Mouse (Mus musculus) liver, embryonic 13.5 days (tissue): ENCODE measurements at regions not wholly inside any gene's neighbourhood (a gene's known extent, or its start where the extent isn't known, plus 50 kb on each side); places are given as distances from the start of the nearest gene placed in this dataset.
"Not testable (repeated sequence)": the region's sequence is repeated elsewhere in the genome, so short reads cannot be mapped to it uniquely, and the experiment has no call there.

Source experiments
- ATAC-seq: fragments of 200-750 bp; cut with Nextera tagmentation; 2 replicates; pipeline ENCODE4 v1.8.0; 2017; ENCODE audit warnings: low read depth, mild to moderate bottlenecking, moderate number of reproducible peaks, moderate library complexity
- DNase-seq: peaks from one replicate; pipeline ENCODE4 v3.0.0; 2022
- H3K27ac ChIP-seq: fragments of 300-500 bp; sonication (generic); 2 replicates; pipeline ENCODE4 v1.5.1; 2015; ENCODE audit warnings: moderate library complexity, mild to moderate bottlenecking, inconsistent platforms
- H3K27me3 ChIP-seq: fragments of 300-500 bp; sonication (generic); 2 replicates; pipeline ENCODE4 v1.6.1; 2015; ENCODE audit warnings: mild to moderate bottlenecking, inconsistent platforms
- H3K36me3 ChIP-seq: fragments of 300-500 bp; sonication (generic); 2 replicates; pipeline ENCODE4 v1.6.1; 2015; ENCODE audit warnings: mild to moderate bottlenecking, inconsistent platforms
- H3K4me1 ChIP-seq: fragments of 300-500 bp; sonication (generic); replicated peaks from 2 replicates; pipeline ENCODE4 v1.6.1; 2015; ENCODE audit warnings: inconsistent platforms
- H3K4me2 ChIP-seq: fragments of 300-500 bp; sonication (generic); 2 replicates; pipeline ENCODE4 v1.6.1; 2015; ENCODE audit warnings: inconsistent platforms, mild to moderate bottlenecking, moderate library complexity
- H3K4me3 ChIP-seq: fragments of 300-500 bp; sonication (generic); replicated peaks from 2 replicates; pipeline ENCODE4 v1.5.1; 2015; ENCODE audit warnings: mild to moderate bottlenecking, inconsistent platforms
- H3K9ac ChIP-seq: fragments of 300-500 bp; sonication (generic); 2 replicates; pipeline ENCODE4 v1.6.1; 2015; ENCODE audit warnings: mild to moderate bottlenecking, inconsistent platforms
- H3K9me3 ChIP-seq: fragments of 300-500 bp; sonication (generic); replicated peaks from 2 replicates; pipeline ENCODE4 v1.6.1; 2016; ENCODE audit warnings: inconsistent platforms
- WGBS: fragments of 180-500 bp; shearing (Covaris S2); methylation state at CpG from one replicate; pipeline ENCODE4 v1.1.7; 2015; ENCODE audit not compliant: insufficient replicate concordance; 5-methylcytosine and 5-hydroxymethylcytosine counted together

GRCm38 (mm10) chr6:67954570-67954969 is 419.0 kb upstream of the Tacstd2 start:
- H3K9me3 ChIP-seq, DNase-seq, H3K9ac ChIP-seq, H3K4me3 ChIP-seq, H3K36me3 ChIP-seq, H3K4me2 ChIP-seq, H3K27ac ChIP-seq, H3K4me1 ChIP-seq, H3K27me3 ChIP-seq, ATAC-seq: not testable (repeated sequence)

DNA sequence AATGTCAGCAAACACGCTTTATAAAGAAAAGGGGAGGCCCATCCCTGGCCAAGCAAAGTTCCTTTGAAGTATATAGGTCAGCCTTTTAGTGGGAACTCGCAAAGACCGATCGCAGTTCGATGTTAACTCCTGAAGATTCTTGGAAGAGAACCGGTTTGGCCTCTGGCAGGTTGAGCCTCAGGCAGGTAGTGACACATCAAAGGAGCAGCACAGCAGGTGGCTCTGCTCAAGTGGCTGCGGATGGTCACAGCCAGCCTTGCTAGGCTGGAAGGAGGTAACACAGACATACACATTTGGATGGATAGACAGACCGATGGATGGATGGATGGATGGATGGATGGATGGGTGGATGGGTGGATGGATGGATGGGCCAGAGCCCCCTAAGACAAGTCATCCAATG is 395.9 kb upstream of the Tacstd2 start:
- H3K4me2 ChIP-seq, H3K9me3 ChIP-seq, H3K4me1 ChIP-seq, H3K36me3 ChIP-seq, H3K4me3 ChIP-seq, H3K9ac ChIP-seq, H3K27me3 ChIP-seq, DNase-seq, ATAC-seq, H3K27ac ChIP-seq: not testable (repeated sequence)
- WGBS: 28% methylated on average over 8 of the region's 8 CpGs

DNA sequence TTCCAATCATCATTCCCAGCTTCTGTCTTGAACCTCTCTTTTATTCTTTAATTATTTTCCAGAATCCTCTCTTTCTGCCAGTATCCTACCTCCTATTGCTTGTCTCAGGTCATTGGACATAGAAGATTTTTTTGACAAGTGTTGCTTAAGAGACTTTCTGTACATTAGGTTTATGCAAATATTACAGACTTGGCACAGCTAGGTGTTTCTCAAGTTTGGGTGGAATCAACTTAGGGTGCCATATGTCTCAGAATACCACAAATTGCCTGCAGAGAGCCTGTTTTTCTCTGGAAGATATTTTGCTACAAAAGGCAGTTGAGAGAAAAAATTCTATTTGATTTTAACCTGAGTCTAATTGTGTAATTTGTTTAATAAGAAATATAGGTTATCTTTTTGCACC is 386.9 kb upstream of the Tacstd2 start:
- Histone ChIP-seq H3K9ac (no peak overlapping the region), H3K36me3 (no peaks in the 10 kb centered on the region), H3K4me1 (no peaks in the 10 kb centered on the region), H3K27me3 (no peaks in the 10 kb centered on the region), H3K9me3 (no peaks in the 10 kb centered on the region), H3K4me3 (no peak overlapping the region), H3K4me2 (no peak overlapping the region), H3K27ac (no peak overlapping the region)
- ATAC-seq: no peak
- no peak for DNase-seq

GRCm38 (mm10) chr6:67913903-67914302 is 378.3 kb upstream of the Tacstd2 start:
- Histone ChIP-seq H3K27ac (no peak overlapping the region), H3K4me1 (no peaks in the 10 kb centered on the region), H3K36me3 (no peaks in the 10 kb centered on the region), H3K4me3 (no peak overlapping the region), H3K27me3 (no peaks in the 10 kb centered on the region), H3K9me3 (no peaks in the 10 kb centered on the region), H3K9ac (no peak overlapping the region), H3K4me2 (no peak overlapping the region)
- DNase-seq: no peak
- WGBS: 38% methylated on average over 2 of the region's 2 CpGs
- ATAC-seq: no peak

DNA sequence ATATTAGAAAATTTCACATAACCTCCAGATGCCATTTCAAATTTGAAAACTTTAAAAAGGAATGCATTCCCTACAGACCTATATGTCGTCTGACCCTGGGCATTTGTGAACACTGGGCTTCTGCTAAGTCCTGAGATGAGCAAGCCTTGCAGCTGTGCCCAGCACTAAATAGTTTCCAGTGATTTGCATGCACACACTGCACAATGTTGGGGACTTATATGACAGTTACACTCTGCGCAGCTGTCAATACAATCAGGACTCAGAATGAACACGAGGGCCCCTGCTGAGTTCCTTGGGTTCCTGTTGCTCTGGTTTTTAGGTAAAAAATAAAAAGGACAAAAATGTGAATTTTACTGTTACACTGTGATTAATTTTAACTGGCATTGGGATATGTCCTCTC is 377.7 kb upstream of the Tacstd2 start:
- Histone ChIP-seq H3K4me1 (no peaks in the 10 kb centered on the region), H3K27ac (no peak overlapping the region), H3K9me3 (no peaks in the 10 kb centered on the region), H3K36me3 (no peaks in the 10 kb centered on the region), H3K27me3 (no peaks in the 10 kb centered on the region), H3K4me2 (no peak overlapping the region), H3K4me3 (no peak overlapping the region), H3K9ac (no peak overlapping the region)
- 58% methylated on average over 3 of the region's 3 CpGs for WGBS
- DNase-seq (no peak), ATAC-seq (no peak)

- Histone ChIP-seq H3K4me2 (no peak overlapping the region), H3K27me3 (no peaks in the 10 kb centered on the region), H3K9me3 (no peaks in the 10 kb centered on the region), H3K27ac (no peak overlapping the region), H3K36me3 (no peaks in the 10 kb centered on the region), H3K4me1 (no peaks in the 10 kb centered on the region), H3K4me3 (no peak overlapping the region), H3K9ac (no peak overlapping the region)
- 36% methylated on average over 3 of the region's 3 CpGs for WGBS
- ATAC-seq (no peak), DNase-seq (no peak)
These were observed 360.9 kb upstream of the Tacstd2 start for GRCm38 (mm10) chr6:67896495-67896894.

DNA sequence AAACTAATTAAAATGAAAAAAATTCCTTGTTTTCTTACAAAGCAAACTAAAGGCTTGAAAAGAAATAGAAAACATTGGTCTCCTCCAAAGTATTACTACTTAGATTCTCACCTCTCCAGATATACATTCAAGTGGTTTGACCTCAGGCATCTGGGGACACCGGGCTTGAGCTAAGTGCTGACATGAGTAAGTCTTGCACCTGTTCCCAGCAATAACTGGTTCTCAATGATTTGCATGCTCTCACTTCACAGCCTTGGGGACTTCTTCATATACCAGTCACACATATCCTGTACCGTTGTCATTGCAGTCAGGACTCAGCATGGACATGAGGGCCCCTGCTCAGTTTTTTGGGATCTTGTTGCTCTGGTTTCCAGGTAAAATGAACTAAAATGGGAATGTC is 360.3 kb upstream of the Tacstd2 start:
- no peak overlapping the region for H3K4me3 ChIP-seq
- ATAC-seq (no peak), DNase-seq (no peak)
- no peak overlapping the region for H3K9ac ChIP-seq
- H3K36me3 ChIP-seq: no peaks in the 10 kb centered on the region
- no peaks in the 10 kb centered on the region for H3K4me1 ChIP-seq
- 64% methylated on average over 2 of the region's 2 CpGs for WGBS
- H3K4me2 ChIP-seq: no peak overlapping the region
- H3K27me3 ChIP-seq: no peaks in the 10 kb centered on the region
- H3K27ac ChIP-seq: no peak overlapping the region
- no peaks in the 10 kb centered on the region for H3K9me3 ChIP-seq

GRCm38 (mm10) chr6:67887586-67887985 is 352.0 kb upstream of the Tacstd2 start:
- WGBS: 61% methylated on average over 2 of the region's 2 CpGs
- Histone ChIP-seq H3K27ac (no peak overlapping the region), H3K4me3 (no peak overlapping the region), H3K9ac (no peak overlapping the region), H3K27me3 (no peaks in the 10 kb centered on the region), H3K36me3 (no peaks in the 10 kb centered on the region), H3K9me3 (peaks cover 5% of the 10 kb centered on the region; the same call in 1 of the 2 replicates), H3K4me1 (no peaks in the 10 kb centered on the region), H3K4me2 (no peak overlapping the region)
- no peak for ATAC-seq
- no peak for DNase-seq

GRCm38 (mm10) chr6:67884893-67885292 is 349.3 kb upstream of the Tacstd2 start:
- H3K36me3 ChIP-seq: no peaks in the 10 kb centered on the region
- H3K4me3 ChIP-seq: no peak overlapping the region
- H3K4me1 ChIP-seq: no peaks in the 10 kb centered on the region
- no peaks in the 10 kb centered on the region for H3K27me3 ChIP-seq
- H3K9me3 ChIP-seq: peaks cover 5% of the 10 kb centered on the region; the same call in 1 of the 2 replicates
- H3K4me2 ChIP-seq: no peak overlapping the region
- WGBS: 59% methylated on average over 5 of the region's 5 CpGs
- ATAC-seq (no peak), DNase-seq (no peak)
- no peak overlapping the region for H3K9ac ChIP-seq
- H3K27ac ChIP-seq: no peak overlapping the region

- H3K9me3 ChIP-seq, H3K36me3 ChIP-seq, H3K27me3 ChIP-seq, H3K4me3 ChIP-seq, ATAC-seq, DNase-seq, H3K4me2 ChIP-seq, H3K4me1 ChIP-seq, H3K9ac ChIP-seq, H3K27ac ChIP-seq: not testable (repeated sequence)
- WGBS: 76% methylated on average over 4 of the region's 5 CpGs
These were observed 345.9 kb upstream of the Tacstd2 start for GRCm38 (mm10) chr6:67881476-67881875.

GRCm38 (mm10) chr6:67857945-67858344 is 322.3 kb upstream of the Tacstd2 start:
- not testable (repeated sequence) for H3K27ac ChIP-seq, H3K4me2 ChIP-seq, H3K9ac ChIP-seq, DNase-seq, ATAC-seq, H3K4me3 ChIP-seq, H3K9me3 ChIP-seq, H3K4me1 ChIP-seq, H3K36me3 ChIP-seq, H3K27me3 ChIP-seq
- 25% methylated on average over 1 of the region's 1 CpGs for WGBS

- not testable (repeated sequence) for H3K36me3 ChIP-seq, H3K9ac ChIP-seq, H3K4me1 ChIP-seq, H3K4me2 ChIP-seq, ATAC-seq, H3K27me3 ChIP-seq, H3K27ac ChIP-seq, DNase-seq, H3K9me3 ChIP-seq, H3K4me3 ChIP-seq
- 52% methylated on average over 1 of the region's 1 CpGs for WGBS
These were observed 303.9 kb upstream of the Tacstd2 start for GRCm38 (mm10) chr6:67839486-67839885.

DNA sequence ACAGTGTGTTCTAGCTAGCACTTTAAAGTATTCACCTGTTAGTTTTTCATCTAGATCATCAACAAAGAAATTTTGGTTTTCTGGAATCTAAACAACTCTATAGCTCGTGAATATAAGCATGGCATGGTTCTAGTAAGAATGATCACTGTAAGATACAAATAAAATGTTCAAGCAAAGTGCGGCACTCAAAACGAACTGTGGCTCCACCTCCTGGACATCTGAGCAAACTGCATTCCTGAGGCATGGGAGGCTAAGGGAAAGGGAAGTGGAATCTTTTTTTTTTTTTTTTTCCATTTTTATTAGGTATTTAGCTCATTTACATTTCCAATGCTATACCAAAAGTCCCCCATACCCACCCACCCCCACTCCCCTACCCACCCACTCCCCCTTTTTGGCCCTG is 276.9 kb upstream of the Tacstd2 start:
- not testable (repeated sequence) for H3K4me1 ChIP-seq, H3K4me2 ChIP-seq, H3K27me3 ChIP-seq, H3K4me3 ChIP-seq, H3K9ac ChIP-seq, DNase-seq, H3K9me3 ChIP-seq, ATAC-seq, H3K36me3 ChIP-seq, H3K27ac ChIP-seq
- 7% methylated on average over 3 of the region's 3 CpGs for WGBS
